Mouse (Mus musculus): ENCODE results near the gene Tcap.

DNA sequence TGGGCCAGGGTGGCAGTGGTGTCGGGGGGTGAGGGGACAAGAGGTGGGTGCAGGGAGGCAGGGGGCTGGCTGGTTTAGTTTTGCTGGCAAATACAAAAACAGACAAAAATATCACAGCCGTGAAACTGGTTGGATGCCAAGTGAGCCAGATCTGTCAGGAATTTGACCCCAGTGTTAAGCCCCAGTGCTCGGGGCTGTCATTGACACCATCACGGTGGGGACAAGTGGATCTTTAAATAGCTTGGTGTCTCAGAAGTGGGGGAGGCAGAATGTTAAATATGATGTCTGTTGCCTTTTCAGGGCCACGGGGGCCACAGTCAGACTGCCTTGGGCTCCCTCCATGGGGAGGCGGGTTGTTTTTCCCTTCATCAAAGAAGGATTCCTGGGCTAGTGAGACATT, 10.7 kb downstream of the Tcap start:
- TF ChIP-seq POLR2A (IDR thresholded peaks at IDR 0.05; ENCODE audit: borderline replicate concordance, control insufficient read depth, low read depth, low read length) (no peak), CTCF (IDR thresholded peaks at IDR 0.05; ENCODE audit: control insufficient read depth, insufficient read depth, low read length) (no peak)

All from bone marrow, adult 2 months (tissue).